Mouse (Mus musculus) lung, embryonic 14.5 days (tissue): ENCODE measurements around the gene Aqp12. TPM values are rescaled to one million over a fixed set of nuclear protein-coding genes. Genes with fewer than 3 reads are reported as not detected.

Source experiments
- ATAC-seq: fragments of 200-750 bp; cut with Nextera tagmentation; 2 replicates; pipeline ENCODE4 v1.8.0; 2017; ENCODE audit warnings: mild to moderate bottlenecking, moderate TSS enrichment, moderate library complexity; ENCODE audit not compliant: insufficient read depth
- DNase-seq: peaks from one replicate; pipeline ENCODE4 v3.0.0-alpha.2; 2015
- H3K27ac ChIP-seq: fragments of 300-500 bp; sonication (generic); 2 replicates; pipeline ENCODE4 v1.5.1; 2014; ENCODE audit warnings: low read depth, mild to moderate bottlenecking, moderate library complexity
- H3K27me3 ChIP-seq: fragments of 300-500 bp; sonication (generic); 2 replicates; pipeline ENCODE4 v1.6.1; 2014; ENCODE audit warnings: low read length, control low read depth; ENCODE audit not compliant: insufficient read depth
- H3K36me3 ChIP-seq: fragments of 300-500 bp; sonication (generic); 2 replicates; pipeline ENCODE4 v1.6.1; 2014; ENCODE audit warnings: control low read depth; ENCODE audit not compliant: insufficient read depth
- H3K4me1 ChIP-seq: fragments of 300-500 bp; sonication (generic); 2 replicates; pipeline ENCODE4 v1.6.1; 2014; ENCODE audit warnings: antibody characterized with exemption, control low read depth; ENCODE audit not compliant: insufficient read depth
- H3K4me2 ChIP-seq: fragments of 300-500 bp; sonication (generic); 2 replicates; pipeline ENCODE4 v1.6.1; 2014; ENCODE audit warnings: mild to moderate bottlenecking
- H3K4me3 ChIP-seq: fragments of 300-500 bp; sonication (generic); 2 replicates; pipeline ENCODE4 v1.5.1; 2014; ENCODE audit warnings: low read depth, low read length
- H3K9ac ChIP-seq: fragments of 300-500 bp; sonication (generic); 2 replicates; pipeline ENCODE4 v1.6.1; 2014
- H3K9me3 ChIP-seq: fragments of 300-500 bp; sonication (generic); 2 replicates; pipeline ENCODE4 v1.6.1; 2016; ENCODE audit warnings: low read depth, low read length, control low read depth
- CTCF ChIP-seq: IDR thresholded peaks from 2 replicates; pipeline ENCODE4 v1.5.1; 2016; ENCODE audit warnings: antibody characterized with exemption, low read depth
- WGBS: fragments of 180-500 bp; shearing (Covaris S2); extraction: QIAGEN DNeasy Blood & Tissue Kit; methylation state at CpG from one replicate; pipeline ENCODE4 v1.1.7; 2014; 5-methylcytosine and 5-hydroxymethylcytosine counted together
- polyA plus RNA-seq: library from polyadenylated mRNA; unstranded; fragments of >200 nt; fragmentation: Nextera tagmentation; extraction: Ambion mirVana; gene quantifications from 2 replicates; pipeline ENCODE4 v1.2.1, GENCODE M21; 2014

Aqp12 gene
- polyA plus RNA-seq, 1 experiment from 2014 or later = not detected

- Histone ChIP-seq H3K27ac (no peak overlapping the region), H3K27me3 (no peaks in the 10 kb centered on the region), H3K4me2 (no peak overlapping the region), H3K36me3 (no peaks in the 10 kb centered on the region), H3K4me1 (peaks cover 5% of the 10 kb centered on the region), H3K4me3 (no peak overlapping the region), H3K9ac (no peak overlapping the region), H3K9me3 (no peaks in the 10 kb centered on the region)
- no peak for ATAC-seq
- DNase-seq = peak; percentile 5
- TF ChIP-seq CTCF = no peak
- WGBS = 24% methylated on average over 7 of the region's 7 CpGs
These were observed 27.5 kb upstream of the Aqp12 start for GRCm38 (mm10) chr1:92978645-92979044.

DNA sequence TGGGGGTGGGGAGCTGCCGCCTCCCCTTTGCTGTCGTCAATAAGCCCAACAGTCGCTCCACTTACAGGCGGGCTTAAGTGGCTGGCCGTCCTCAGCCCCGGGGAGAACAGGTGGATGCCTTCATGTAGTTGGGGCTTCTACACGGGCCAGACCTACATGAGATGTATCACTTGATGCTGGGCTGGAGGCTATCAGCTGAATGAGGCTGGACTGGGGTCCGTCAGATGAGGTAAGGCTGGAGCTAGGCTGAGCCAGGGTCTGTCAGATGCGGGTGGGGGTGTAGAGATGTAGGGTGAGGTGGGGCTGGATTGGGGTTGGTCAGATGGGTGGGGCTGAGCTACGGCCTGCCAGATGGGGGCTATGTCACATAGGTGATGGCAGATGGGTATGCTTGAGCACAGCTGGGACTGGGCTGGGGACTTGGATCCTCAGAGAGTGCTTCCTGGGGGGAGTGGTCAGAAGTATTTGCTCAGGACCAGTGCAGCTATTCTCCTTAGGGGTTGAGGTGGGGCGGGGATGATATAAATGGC, 27.0 kb upstream of the Aqp12 start:
- 7% methylated on average over 11 of the region's 11 CpGs for WGBS
- H3K4me2 ChIP-seq = no peak overlapping the region
- no peaks in the 10 kb centered on the region for H3K36me3 ChIP-seq
- peak; percentile 6; the same call in 1 of the 2 replicates for ATAC-seq
- no peak overlapping the region for H3K4me3 ChIP-seq
- H3K27ac ChIP-seq = no peak overlapping the region
- no peaks in the 10 kb centered on the region for H3K9me3 ChIP-seq
- no peak for TF ChIP-seq CTCF
- peak; percentile 10 for DNase-seq
- no peaks in the 10 kb centered on the region for H3K27me3 ChIP-seq
- peaks cover 5% of the 10 kb centered on the region for H3K4me1 ChIP-seq
- H3K9ac ChIP-seq = no peak overlapping the region

DNA sequence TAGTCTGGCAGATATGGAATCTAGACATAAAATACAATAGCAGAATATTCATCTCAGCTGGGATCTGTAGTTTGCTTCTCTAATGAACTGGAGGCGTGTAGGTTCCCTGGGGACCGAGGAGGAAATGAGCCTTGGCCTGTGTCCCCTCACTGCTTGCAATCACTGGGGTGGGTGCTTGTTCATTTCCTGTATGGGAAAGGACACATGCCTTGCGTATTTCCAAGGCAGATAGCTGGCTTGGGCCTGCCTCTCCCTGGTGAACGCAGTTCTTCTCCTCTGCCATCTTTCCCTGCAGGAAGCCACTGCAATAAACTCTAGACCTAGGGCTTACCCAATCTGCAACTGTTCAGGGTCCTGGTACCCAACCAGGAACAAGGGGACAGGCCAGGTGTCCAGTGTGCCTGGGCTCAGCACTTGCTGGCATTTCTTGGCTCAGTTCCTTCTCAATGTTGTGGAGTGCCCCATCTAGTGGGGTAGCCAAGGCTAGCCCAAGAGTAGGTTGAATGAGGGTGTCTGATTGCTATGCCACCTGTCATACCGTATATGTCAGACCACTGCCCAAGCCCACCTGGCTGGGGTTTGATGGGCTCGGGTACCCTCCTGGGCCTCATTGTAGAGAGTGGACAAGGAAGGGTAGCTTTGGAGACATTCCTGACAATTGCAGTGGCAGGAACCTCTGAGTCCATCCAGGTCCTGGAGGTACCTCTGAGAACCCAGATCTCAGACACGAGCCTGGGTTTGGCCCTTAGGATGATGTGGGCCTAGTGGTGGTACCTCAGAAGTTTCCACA, 24.9 kb upstream of the Aqp12 start:
- Histone ChIP-seq H3K36me3 (no peaks in the 10 kb centered on the region), H3K27ac (no peak overlapping the region), H3K4me3 (no peak overlapping the region), H3K9me3 (no peaks in the 10 kb centered on the region), H3K4me1 (peaks cover 5% of the 10 kb centered on the region), H3K9ac (no peak overlapping the region), H3K4me2 (no peak overlapping the region), H3K27me3 (no peaks in the 10 kb centered on the region)
- DNase-seq (peak; percentile 7), ATAC-seq (no peak)
- TF ChIP-seq CTCF = no peak
- 73% methylated on average over 7 of the region's 7 CpGs for WGBS

DNA sequence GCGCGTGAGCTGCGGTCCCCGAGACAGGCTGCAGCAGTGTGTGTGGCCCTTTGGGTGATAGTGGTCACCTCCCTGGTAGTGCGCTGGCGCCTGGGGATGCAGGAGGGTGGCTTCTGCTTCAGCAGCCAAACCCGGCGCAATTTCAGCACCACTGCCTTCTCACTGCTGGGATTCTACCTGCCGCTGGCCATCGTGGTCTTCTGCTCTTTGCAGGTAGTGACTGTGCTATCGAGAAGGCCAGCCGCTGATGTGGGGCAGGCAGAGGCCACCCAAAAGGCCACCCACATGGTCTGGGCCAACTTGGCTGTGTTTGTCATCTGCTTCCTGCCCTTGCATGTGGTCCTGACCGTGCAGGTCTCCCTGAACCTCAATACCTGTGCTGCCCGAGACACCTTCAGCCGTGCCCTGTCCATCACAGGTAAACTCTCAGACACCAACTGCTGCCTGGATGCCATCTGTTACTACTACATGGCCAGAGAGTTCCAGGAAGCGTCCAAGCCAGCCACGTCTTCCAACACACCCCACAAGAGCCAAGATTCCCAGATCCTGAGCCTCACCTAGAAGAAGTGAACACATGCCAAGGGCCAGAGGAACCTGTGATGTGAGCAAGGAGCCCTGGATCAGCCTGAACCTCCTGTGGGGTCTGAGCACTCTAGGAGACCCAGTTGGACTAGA, 23.1 kb upstream of the Aqp12 start:
- no peaks in the 10 kb centered on the region for H3K9me3 ChIP-seq
- no peak for DNase-seq
- no peak overlapping the region for H3K27ac ChIP-seq
- H3K36me3 ChIP-seq = no peaks in the 10 kb centered on the region
- 88% methylated on average over 17 of the region's 17 CpGs for whole genome bisulfite sequencing
- H3K9ac ChIP-seq = no peak overlapping the region
- no peak for TF ChIP-seq CTCF
- no peaks in the 10 kb centered on the region for H3K27me3 ChIP-seq
- peaks cover 5% of the 10 kb centered on the region; the same call in 1 of the 2 replicates for H3K4me1 ChIP-seq
- H3K4me2 ChIP-seq = no peak overlapping the region
- no peak overlapping the region for H3K4me3 ChIP-seq
- ATAC-seq = no peak

DNA sequence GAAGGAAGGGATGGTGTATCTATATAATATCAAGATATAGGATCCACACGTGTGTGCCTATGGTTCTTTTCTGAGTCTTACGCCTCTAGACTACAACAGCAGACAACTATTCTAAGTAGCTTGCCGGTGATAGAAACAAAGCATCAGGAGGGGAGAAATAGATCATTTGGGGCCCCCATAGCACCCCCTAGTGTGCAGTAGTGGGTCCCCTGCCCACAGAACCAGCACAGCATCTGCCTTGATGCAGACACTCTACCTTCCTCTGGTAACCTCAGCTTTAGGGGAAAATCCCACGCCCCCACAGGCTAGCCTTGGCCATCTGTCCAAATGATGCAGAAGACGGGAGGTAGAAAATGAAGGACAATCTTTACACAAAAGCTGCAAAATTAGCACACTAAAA, 21.1 kb upstream of the Aqp12 start:
- no peak overlapping the region for H3K4me2 ChIP-seq
- WGBS = 85% methylated on average over 5 of the region's 5 CpGs
- H3K4me1 ChIP-seq = no peaks in the 10 kb centered on the region
- H3K9me3 ChIP-seq = no peaks in the 10 kb centered on the region
- ATAC-seq = no peak
- H3K27ac ChIP-seq = no peak overlapping the region
- TF ChIP-seq CTCF = no peak
- H3K36me3 ChIP-seq = no peaks in the 10 kb centered on the region
- no peak overlapping the region for H3K9ac ChIP-seq
- H3K27me3 ChIP-seq = no peaks in the 10 kb centered on the region
- no peak overlapping the region for H3K4me3 ChIP-seq
- no peak for DNase-seq

DNA sequence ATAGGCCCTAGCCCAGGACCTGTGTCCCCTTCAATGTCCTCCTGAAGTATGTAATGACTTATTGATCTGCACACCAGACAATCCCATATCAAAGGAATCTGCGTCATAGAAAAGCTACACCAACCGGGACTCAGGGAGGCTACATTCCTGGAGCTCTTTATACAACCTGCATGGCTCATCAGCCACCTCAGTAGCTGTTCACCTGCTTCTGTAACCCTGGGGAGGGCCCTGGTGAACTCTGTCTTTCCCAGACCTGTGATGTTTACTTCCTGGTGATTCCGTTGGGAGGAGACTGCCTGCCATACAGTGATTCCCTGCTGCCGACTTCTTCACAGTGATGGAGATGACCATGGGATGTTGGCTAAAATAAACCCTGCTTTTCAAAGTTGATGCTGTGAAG, 17.2 kb upstream of the Aqp12 start:
- no peak for TF ChIP-seq CTCF
- H3K4me1 ChIP-seq = no peaks in the 10 kb centered on the region
- no peak overlapping the region for H3K4me2 ChIP-seq
- H3K27ac ChIP-seq = no peak overlapping the region
- 40% methylated on average over 4 of the region's 4 CpGs for WGBS
- H3K9me3 ChIP-seq = no peaks in the 10 kb centered on the region
- no peak for ATAC-seq
- DNase-seq = no peak
- no peaks in the 10 kb centered on the region for H3K27me3 ChIP-seq
- no peak overlapping the region for H3K4me3 ChIP-seq
- no peak overlapping the region for H3K9ac ChIP-seq
- H3K36me3 ChIP-seq = no peaks in the 10 kb centered on the region

DNA sequence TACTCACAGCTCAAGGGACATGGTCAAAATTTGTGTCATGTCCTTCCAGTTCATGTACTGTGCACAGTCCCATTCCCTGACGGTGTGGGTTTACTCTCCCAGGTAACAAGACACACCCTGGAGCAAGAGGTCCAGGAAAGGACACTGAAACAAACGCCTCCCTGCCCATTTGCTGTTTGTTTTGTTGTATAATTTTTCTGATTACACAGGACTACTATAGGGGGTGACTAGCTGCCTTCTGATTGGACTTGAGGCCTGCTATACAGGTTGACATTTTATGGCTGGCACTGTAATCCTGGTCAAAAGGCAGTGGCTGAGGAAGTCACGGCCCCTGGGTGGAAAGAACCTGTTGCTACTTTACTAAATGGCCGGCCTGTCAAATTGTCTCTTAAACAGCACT, 16.2 kb upstream of the Aqp12 start:
- H3K9ac ChIP-seq = no peak overlapping the region
- no peaks in the 10 kb centered on the region for H3K4me1 ChIP-seq
- ATAC-seq (no peak), DNase-seq (no peak)
- no peak for TF ChIP-seq CTCF
- WGBS = 56% methylated on average over 4 of the region's 4 CpGs
- no peaks in the 10 kb centered on the region for H3K9me3 ChIP-seq
- no peaks in the 10 kb centered on the region for H3K27me3 ChIP-seq
- H3K36me3 ChIP-seq = no peaks in the 10 kb centered on the region
- no peak overlapping the region for H3K4me3 ChIP-seq
- H3K4me2 ChIP-seq = no peak overlapping the region
- no peak overlapping the region for H3K27ac ChIP-seq
